Mouse (Mus musculus): ENCODE data around the gene Rragd.
"Not testable (repeated sequence)": the region's sequence is repeated elsewhere in the genome, so short reads cannot be mapped to it uniquely, and the experiment has no call there.

The Rragd gene

GRCm38 (mm10) chr4:32982716-32983175, at the start of gene Rragd:
TSS of gene Rragd (plus strand) at chr4:32983037.
- DNase-seq = peak; percentile 73

- DNase-seq = peak; percentile 31
Observed at GRCm38 (mm10) chr4:32936762-32937341, 46.0 kb upstream of the Rragd start.

GRCm38 (mm10) chr4:32939521-32939920, 43.3 kb upstream of the Rragd start:
- DNase-seq = no peak

GRCm38 (mm10) chr4:32939964-32940363, 42.9 kb upstream of the Rragd start:
- DNase-seq = peak; percentile 49

- no peak for DNase-seq
Observed at GRCm38 (mm10) chr4:32940984-32941383, 41.9 kb upstream of the Rragd start.

- DNase-seq = peak; percentile 63
Observed at GRCm38 (mm10) chr4:32947631-32948030, 35.2 kb upstream of the Rragd start.

- DNase-seq = no peak
Observed at GRCm38 (mm10) chr4:32948696-32949095, 34.1 kb upstream of the Rragd start.

GRCm38 (mm10) chr4:32950356-32951034, 32.3 kb upstream of the Rragd start, which contains the start of gene Ankrd6:
TSS of gene Ankrd6 (minus strand) at chr4:32950841.
- peak; percentile 91 for DNase-seq

- DNase-seq = peak; percentile 55
Observed at GRCm38 (mm10) chr4:32951035-32951940, 31.5 kb upstream of the Rragd start.

- peak; percentile 60 for DNase-seq
Observed at GRCm38 (mm10) chr4:32952681-32953080, 30.2 kb upstream of the Rragd start.

- DNase-seq = no peak
Observed at GRCm38 (mm10) chr4:32956423-32956822, 26.4 kb upstream of the Rragd start.

GRCm38 (mm10) chr4:32961394-32961793, 21.4 kb upstream of the Rragd start:
- no peak for DNase-seq

- not testable (repeated sequence) for DNase-seq
Observed at GRCm38 (mm10) chr4:32964619-32965018, 18.2 kb upstream of the Rragd start.

- DNase-seq = no peak
Observed at GRCm38 (mm10) chr4:32977331-32977730, 5.5 kb upstream of the Rragd start.

GRCm38 (mm10) chr4:32980061-32980460, 2.8 kb upstream of the Rragd start:
- no peak for DNase-seq

- DNase-seq = no peak
Observed at GRCm38 (mm10) chr4:32981617-32982016, 1.2 kb upstream of the Rragd start.

GRCm38 (mm10) chr4:32982041-32982715, 659 bp upstream of the Rragd start:
- DNase-seq = peak; percentile 29

- peak; percentile 77 for DNase-seq
Observed at GRCm38 (mm10) chr4:32983176-32984155, 629 bp downstream of the Rragd start.

- DNase-seq = peak; percentile 62
Observed at GRCm38 (mm10) chr4:32984242-32984641, 1.4 kb downstream of the Rragd start.

GRCm38 (mm10) chr4:32984801-32985675, 2.2 kb downstream of the Rragd start:
- peak; percentile 66 for DNase-seq
